Mouse (Mus musculus): ENCODE measurements at regions not wholly inside any gene's neighbourhood (a gene's known extent, or its start where the extent isn't known, plus 50 kb on each side); places are given as distances from the start of the nearest gene placed in this dataset.

DNA sequence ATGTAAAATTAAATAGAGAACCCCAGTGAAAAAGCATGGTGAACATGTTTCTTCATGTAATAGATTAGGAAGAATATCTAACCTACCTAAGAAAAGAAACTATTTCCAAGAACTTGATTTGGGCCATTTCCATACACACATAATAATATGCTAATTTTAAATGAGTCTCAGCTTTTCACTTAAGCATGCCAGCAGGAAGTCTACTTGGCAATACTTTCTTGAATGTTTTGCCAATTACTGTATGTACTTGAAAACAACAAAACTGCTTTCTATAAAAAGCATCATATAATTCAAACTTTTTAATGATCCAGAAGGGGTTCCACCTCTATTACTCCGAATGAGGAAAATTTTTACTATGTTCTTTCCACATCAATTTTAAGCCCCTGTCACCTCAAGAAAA lies 1036.9 kb downstream of the Pcdh17 start:
- no peak for DNase-seq

- DNase-seq = no peak
Observed at GRCm38 (mm10) chr14:85507419-85508170, 1064.2 kb downstream of the Pcdh17 start.

- DNase-seq = peak; percentile 25
Observed at GRCm38 (mm10) chr14:85508527-85508926, 1065.2 kb downstream of the Pcdh17 start.
